Mouse (Mus musculus): ENCODE measurements around the gene Rad51b. TPM values are rescaled to one million over a fixed set of nuclear protein-coding genes. Genes with fewer than 3 reads are reported as not detected.

The Rad51b gene
- polyA plus RNA-seq, 1 experiment from 2014 or later: 8.7 TPM

- Histone ChIP-seq H3K9me3 (no peaks in the 10 kb centered on the region), H3K27me3 (replicated peaks) (no peaks in the 10 kb centered on the region), H3K9ac (no peak overlapping the region), H3K27ac (no peak overlapping the region; the same call in 1 of the 2 replicates), H3K4me1 (peaks cover 10% of the 10 kb centered on the region), H3K4me2 (no peak overlapping the region), H3K36me3 (no peaks in the 10 kb centered on the region), H3K4me3 (replicated peaks) (no peak overlapping the region)
- WGBS: 27% methylated on average over 2 of the region's 2 CpGs
- ATAC-seq (ENCODE audit: insufficient read depth, low FRiP score, low read depth): no peak
Measured at GRCm38 (mm10) chr12:79661270-79661669, 364.2 kb downstream of the Rad51b start.

- Histone ChIP-seq H3K36me3 (no peaks in the 10 kb centered on the region), H3K4me3 (replicated peaks) (no peak overlapping the region), H3K9me3 (no peaks in the 10 kb centered on the region), H3K27me3 (replicated peaks) (no peaks in the 10 kb centered on the region), H3K4me1 (peaks cover 10% of the 10 kb centered on the region), H3K4me2 (no peak overlapping the region), H3K9ac (no peak overlapping the region), H3K27ac (peak overlapping the region; percentile 76)
- peak; percentile 76 for ATAC-seq (ENCODE audit: insufficient read depth, low FRiP score, low read depth)
- 28% methylated on average over 10 of the region's 10 CpGs for WGBS
Measured at GRCm38 (mm10) chr12:79663131-79663892, 366.2 kb downstream of the Rad51b start.

GRCm38 (mm10) chr12:79663893-79664574 lies 367.0 kb downstream of the Rad51b start:
- Histone ChIP-seq H3K36me3 (no peaks in the 10 kb centered on the region), H3K27me3 (replicated peaks) (no peaks in the 10 kb centered on the region), H3K4me1 (peaks cover 10% of the 10 kb centered on the region), H3K4me2 (no peak overlapping the region), H3K4me3 (replicated peaks) (no peak overlapping the region), H3K9ac (no peak overlapping the region), H3K27ac (peak overlapping the region; percentile 76), H3K9me3 (no peaks in the 10 kb centered on the region)
- ATAC-seq (ENCODE audit: insufficient read depth, low FRiP score, low read depth): no peak
- WGBS: 56% methylated on average over 7 of the region's 7 CpGs

- no peak overlapping the region for H3K4me3 ChIP-seq (replicated peaks)
- H3K27me3 ChIP-seq (replicated peaks): no peaks in the 10 kb centered on the region
- H3K36me3 ChIP-seq: no peaks in the 10 kb centered on the region
- H3K9me3 ChIP-seq: no peaks in the 10 kb centered on the region
- H3K9ac ChIP-seq: no peak overlapping the region
- peak; percentile 86 for ATAC-seq (ENCODE audit: insufficient read depth, low FRiP score, low read depth)
- H3K4me2 ChIP-seq: peak overlapping the region; percentile 22
- H3K27ac ChIP-seq: peak overlapping the region; percentile 90
- WGBS: 49% methylated on average over 11 of the region's 11 CpGs
- peaks cover 24% of the 10 kb centered on the region for H3K4me1 ChIP-seq
Measured at GRCm38 (mm10) chr12:79674846-79675439, 377.9 kb downstream of the Rad51b start.

- H3K27me3 ChIP-seq (replicated peaks): no peaks in the 10 kb centered on the region
- H3K36me3 ChIP-seq: no peaks in the 10 kb centered on the region
- H3K9me3 ChIP-seq: no peaks in the 10 kb centered on the region
- no peak overlapping the region for H3K4me3 ChIP-seq (replicated peaks)
- H3K4me2 ChIP-seq: peak overlapping the region; percentile 22
- peak overlapping the region; percentile 90 for H3K27ac ChIP-seq
- ATAC-seq (ENCODE audit: insufficient read depth, low FRiP score, low read depth): peak; percentile 59
- WGBS: 31% methylated on average over 13 of the region's 13 CpGs
- H3K4me1 ChIP-seq: peaks cover 30% of the 10 kb centered on the region
- no peak overlapping the region for H3K9ac ChIP-seq
Measured at GRCm38 (mm10) chr12:79675440-79676176, 378.5 kb downstream of the Rad51b start.

- no peak overlapping the region for H3K9ac ChIP-seq
- 70% methylated on average over 6 of the region's 6 CpGs for whole genome bisulfite sequencing
- H3K9me3 ChIP-seq: no peaks in the 10 kb centered on the region
- no peaks in the 10 kb centered on the region for H3K36me3 ChIP-seq
- H3K4me2 ChIP-seq: no peak overlapping the region
- H3K27me3 ChIP-seq (replicated peaks): no peaks in the 10 kb centered on the region
- ATAC-seq (ENCODE audit: insufficient read depth, low FRiP score, low read depth): no peak
- peak overlapping the region; percentile 90 for H3K27ac ChIP-seq
- no peak overlapping the region for H3K4me3 ChIP-seq (replicated peaks)
- H3K4me1 ChIP-seq: peaks cover 31% of the 10 kb centered on the region
Measured at GRCm38 (mm10) chr12:79676251-79676650, 379.2 kb downstream of the Rad51b start.

GRCm38 (mm10) chr12:79676896-79677295 lies 379.8 kb downstream of the Rad51b start:
- no peak overlapping the region for H3K4me3 ChIP-seq (replicated peaks)
- H3K27me3 ChIP-seq (replicated peaks): no peaks in the 10 kb centered on the region
- H3K9ac ChIP-seq: no peak overlapping the region
- peaks cover 31% of the 10 kb centered on the region for H3K4me1 ChIP-seq
- peak overlapping the region; percentile 90 for H3K27ac ChIP-seq
- H3K9me3 ChIP-seq: no peaks in the 10 kb centered on the region
- no peak for ATAC-seq (ENCODE audit: insufficient read depth, low FRiP score, low read depth)
- H3K36me3 ChIP-seq: no peaks in the 10 kb centered on the region
- 60% methylated on average over 5 of the region's 5 CpGs for WGBS
- H3K4me2 ChIP-seq: no peak overlapping the region

- H3K36me3 ChIP-seq: no peaks in the 10 kb centered on the region
- H3K9me3 ChIP-seq: no peaks in the 10 kb centered on the region
- no peaks in the 10 kb centered on the region for H3K27me3 ChIP-seq (replicated peaks)
- H3K9ac ChIP-seq: no peak overlapping the region
- WGBS: 60% methylated on average over 11 of the region's 11 CpGs
- H3K4me1 ChIP-seq: peaks cover 34% of the 10 kb centered on the region
- H3K27ac ChIP-seq: peak overlapping the region; percentile 80
- no peak overlapping the region for H3K4me2 ChIP-seq
- no peak overlapping the region for H3K4me3 ChIP-seq (replicated peaks)
- no peak for ATAC-seq (ENCODE audit: insufficient read depth, low FRiP score, low read depth)
Measured at GRCm38 (mm10) chr12:79679251-79679901, 382.3 kb downstream of the Rad51b start.

- H3K4me3 ChIP-seq (replicated peaks): no peak overlapping the region
- H3K27me3 ChIP-seq (replicated peaks): no peaks in the 10 kb centered on the region
- peaks cover 29% of the 10 kb centered on the region for H3K4me1 ChIP-seq
- H3K9me3 ChIP-seq: no peaks in the 10 kb centered on the region
- H3K4me2 ChIP-seq: no peak overlapping the region
- no peak overlapping the region for H3K9ac ChIP-seq
- 77% methylated on average over 9 of the region's 9 CpGs for WGBS
- peak overlapping the region; percentile 80 for H3K27ac ChIP-seq
- H3K36me3 ChIP-seq: no peaks in the 10 kb centered on the region
- no peak for ATAC-seq (ENCODE audit: insufficient read depth, low FRiP score, low read depth)
Measured at GRCm38 (mm10) chr12:79679941-79680697, 383.0 kb downstream of the Rad51b start.

- 71% methylated on average over 3 of the region's 3 CpGs for WGBS
- H3K9me3 ChIP-seq: no peaks in the 10 kb centered on the region
- H3K4me3 ChIP-seq (replicated peaks): no peak overlapping the region
- H3K4me2 ChIP-seq: no peak overlapping the region
- H3K9ac ChIP-seq: no peak overlapping the region
- no peak for ATAC-seq (ENCODE audit: insufficient read depth, low FRiP score, low read depth)
- H3K36me3 ChIP-seq: no peaks in the 10 kb centered on the region
- no peaks in the 10 kb centered on the region for H3K27me3 ChIP-seq (replicated peaks)
- H3K27ac ChIP-seq: peak overlapping the region; percentile 80
- peaks cover 24% of the 10 kb centered on the region for H3K4me1 ChIP-seq
Measured at GRCm38 (mm10) chr12:79680698-79681072, 383.6 kb downstream of the Rad51b start.

GRCm38 (mm10) chr12:79681571-79681970 lies 384.5 kb downstream of the Rad51b start:
- H3K36me3 ChIP-seq: no peaks in the 10 kb centered on the region
- H3K27ac ChIP-seq: peak overlapping the region; percentile 80; the same call in 1 of the 2 replicates
- H3K9me3 ChIP-seq: no peaks in the 10 kb centered on the region
- no peak overlapping the region for H3K9ac ChIP-seq
- no peak for ATAC-seq (ENCODE audit: insufficient read depth, low FRiP score, low read depth)
- H3K4me2 ChIP-seq: no peak overlapping the region
- 80% methylated on average over 6 of the region's 6 CpGs for WGBS
- H3K27me3 ChIP-seq (replicated peaks): no peaks in the 10 kb centered on the region
- H3K4me1 ChIP-seq: peaks cover 18% of the 10 kb centered on the region
- no peak overlapping the region for H3K4me3 ChIP-seq (replicated peaks)

Data from stomach, embryonic 15.5 days (tissue).